Mouse (Mus musculus) limb, embryonic 15.5 days (tissue): ENCODE results near the gene Gm49325. TPM values are rescaled to one million over a fixed set of nuclear protein-coding genes. Genes with fewer than 3 reads are reported as not detected.

Source experiments
- ATAC-seq: fragments of 200-750 bp; cut with Nextera tagmentation; 2 replicates; pipeline ENCODE4 v1.8.0; 2017; ENCODE audit warnings: low read depth, moderate TSS enrichment; ENCODE audit not compliant: insufficient number of reproducible peaks, low FRiP score, low TSS enrichment
- H3K27ac ChIP-seq: fragments of 300-500 bp; sonication (generic); 2 replicates; pipeline ENCODE4 v1.5.1; 2015; ENCODE audit warnings: moderate library complexity, mild to moderate bottlenecking, inconsistent platforms
- H3K27me3 ChIP-seq: fragments of 300-500 bp; sonication (generic); 2 replicates; pipeline ENCODE4 v1.6.1; 2015; ENCODE audit warnings: inconsistent platforms
- H3K36me3 ChIP-seq: fragments of 300-500 bp; sonication (generic); 2 replicates; pipeline ENCODE4 v1.6.1; 2015; ENCODE audit warnings: inconsistent platforms
- H3K4me1 ChIP-seq: fragments of 300-500 bp; sonication (generic); 2 replicates; pipeline ENCODE4 v1.6.1; 2015; ENCODE audit warnings: inconsistent platforms
- H3K4me2 ChIP-seq: fragments of 300-500 bp; sonication (generic); 2 replicates; pipeline ENCODE4 v1.6.1; 2015; ENCODE audit warnings: mild to moderate bottlenecking, inconsistent platforms
- H3K4me3 ChIP-seq: fragments of 300-500 bp; sonication (generic); 2 replicates; pipeline ENCODE4 v1.5.1; 2015; ENCODE audit warnings: mild to moderate bottlenecking, inconsistent platforms
- H3K9ac ChIP-seq: fragments of 300-500 bp; sonication (generic); 2 replicates; pipeline ENCODE4 v1.6.1; 2015; ENCODE audit warnings: inconsistent platforms
- H3K9me3 ChIP-seq: fragments of 300-500 bp; sonication (generic); 2 replicates; pipeline ENCODE4 v1.6.1; 2016; ENCODE audit warnings: inconsistent platforms
- WGBS: fragments of 180-500 bp; shearing (Covaris S2); methylation state at CpG from one replicate; pipeline ENCODE4 v1.1.7; 2015; 5-methylcytosine and 5-hydroxymethylcytosine counted together
- polyA plus RNA-seq: library from polyadenylated mRNA; unstranded; fragments of >200 nt; fragmentation: Nextera tagmentation; extraction: Ambion mirVana; gene quantifications from 2 replicates; pipeline ENCODE4 v1.2.1, GENCODE M21; 2015

Gene Gm49325
- polyA plus RNA-seq, 1 experiment from 2014 or later, result 1.3 TPM

- WGBS, result 91% methylated on average over 9 of the region's 9 CpGs
- no peak overlapping the region for H3K9ac ChIP-seq
Measured at GRCm38 (mm10) chr10:77616166-77616565, 10.2 kb downstream of the Gm49325 start.

GRCm38 (mm10) chr10:77616926-77617325, 10.9 kb downstream of the Gm49325 start:
- Histone ChIP-seq H3K36me3 (peaks cover 65% of the 10 kb centered on the region), H3K4me1 (peaks cover 6% of the 10 kb centered on the region; the same call in 1 of the 2 replicates), H3K4me3 (no peak overlapping the region), H3K4me2 (no peak overlapping the region), H3K9ac (no peak overlapping the region), H3K27me3 (no peaks in the 10 kb centered on the region), H3K9me3 (no peaks in the 10 kb centered on the region), H3K27ac (no peak overlapping the region)
- 92% methylated on average over 7 of the region's 7 CpGs for WGBS
- no peak for ATAC-seq

More at GRCm38 (mm10) chr10:77616166-77616565, 10.2 kb downstream of the Gm49325 start:
- Histone ChIP-seq H3K36me3 (peaks cover 73% of the 10 kb centered on the region), H3K27me3 (no peaks in the 10 kb centered on the region), H3K4me2 (no peak overlapping the region), H3K9me3 (no peaks in the 10 kb centered on the region), H3K4me1 (no peaks in the 10 kb centered on the region), H3K27ac (no peak overlapping the region), H3K4me3 (no peak overlapping the region)
- no peak for ATAC-seq

GRCm38 (mm10) chr10:77621546-77621945, 15.5 kb downstream of the Gm49325 start:
- Histone ChIP-seq H3K4me3 (peak overlapping the region; percentile 97), H3K36me3 (peaks cover 25% of the 10 kb centered on the region), H3K4me1 (peaks cover 35% of the 10 kb centered on the region), H3K9ac (peak overlapping the region; percentile 98), H3K9me3 (no peaks in the 10 kb centered on the region), H3K27me3 (no peaks in the 10 kb centered on the region), H3K4me2 (peak overlapping the region; percentile 47), H3K27ac (peak overlapping the region; percentile 94)
- ATAC-seq, result no peak
- WGBS, result 78% methylated on average over 8 of the region's 8 CpGs

- H3K27ac ChIP-seq, result peak within 1 kb of the TSS; percentile 94
- H3K4me2 ChIP-seq, result peak within 1 kb of the TSS; percentile 47
- peak; percentile 87 for ATAC-seq
- peak within 1 kb of the TSS; percentile 97 for H3K4me3 ChIP-seq
- no peaks in the 10 kb centered on the region for H3K27me3 ChIP-seq
- no peaks in the 10 kb centered on the region for H3K9me3 ChIP-seq
- H3K4me1 ChIP-seq, result peaks cover 35% of the 10 kb centered on the region
- peaks cover 18% of the 10 kb centered on the region for H3K36me3 ChIP-seq
- peak within 1 kb of the TSS; percentile 98 for H3K9ac ChIP-seq
- WGBS, result under 1% methylated on average over 96 of the region's 96 CpGs
Measured at GRCm38 (mm10) chr10:77622055-77622988, 16.3 kb downstream of the Gm49325 start, which contains the start of gene Ube2g2. Ube2g2 (plus strand) TSS chr10:77622275.

- ATAC-seq, result 0 out of 2 replicates have a peak, but pooled peaks have one; percentile 50
- H3K4me2 ChIP-seq, result peak overlapping the region; percentile 47
- no peaks in the 10 kb centered on the region for H3K27me3 ChIP-seq
- H3K36me3 ChIP-seq, result peaks cover 11% of the 10 kb centered on the region
- peak overlapping the region; percentile 94 for H3K27ac ChIP-seq
- H3K4me1 ChIP-seq, result peaks cover 35% of the 10 kb centered on the region
- WGBS, result 4% methylated on average over 8 of the region's 8 CpGs
- H3K9ac ChIP-seq, result peak overlapping the region; percentile 98
- no peaks in the 10 kb centered on the region for H3K9me3 ChIP-seq
- H3K4me3 ChIP-seq, result peak overlapping the region; percentile 97
Measured at GRCm38 (mm10) chr10:77623069-77623492, 17.1 kb downstream of the Gm49325 start.

GRCm38 (mm10) chr10:77623639-77624400, 17.8 kb downstream of the Gm49325 start:
- Histone ChIP-seq H3K4me1 (peaks cover 35% of the 10 kb centered on the region), H3K4me3 (peak overlapping the region; percentile 97), H3K27ac (peak overlapping the region; percentile 94), H3K4me2 (peak overlapping the region; percentile 47), H3K9ac (no peak overlapping the region), H3K9me3 (no peaks in the 10 kb centered on the region), H3K36me3 (peaks cover 6% of the 10 kb centered on the region), H3K27me3 (no peaks in the 10 kb centered on the region)
- WGBS, result 89% methylated on average over 10 of the region's 10 CpGs
- ATAC-seq, result no peak

GRCm38 (mm10) chr10:77624570-77624995, 18.6 kb downstream of the Gm49325 start:
- Histone ChIP-seq H3K4me3 (0 out of 2 replicates have a peak overlapping the region, but pooled peaks have one; percentile 97), H3K9me3 (no peaks in the 10 kb centered on the region), H3K4me2 (0 out of 2 replicates have a peak overlapping the region, but pooled peaks have one; percentile 47), H3K27ac (peak overlapping the region; percentile 76), H3K9ac (no peak overlapping the region), H3K4me1 (peaks cover 35% of the 10 kb centered on the region), H3K36me3 (peaks cover 6% of the 10 kb centered on the region; the same call in 1 of the 2 replicates), H3K27me3 (no peaks in the 10 kb centered on the region)
- 46% methylated on average over 7 of the region's 7 CpGs for WGBS
- ATAC-seq, result no peak

GRCm38 (mm10) chr10:77626036-77626435, 20.0 kb downstream of the Gm49325 start:
- H3K9me3 ChIP-seq, result no peaks in the 10 kb centered on the region
- H3K36me3 ChIP-seq, result peaks cover 3% of the 10 kb centered on the region; the same call in 1 of the 2 replicates
- no peaks in the 10 kb centered on the region for H3K27me3 ChIP-seq
- no peak overlapping the region for H3K4me2 ChIP-seq
- ATAC-seq, result no peak
- 0 out of 2 replicates have a peak overlapping the region, but pooled peaks have one; percentile 7 for H3K27ac ChIP-seq
- no peak overlapping the region for H3K9ac ChIP-seq
- H3K4me1 ChIP-seq, result peaks cover 35% of the 10 kb centered on the region
- 80% methylated on average over 7 of the region's 7 CpGs for WGBS
- no peak overlapping the region for H3K4me3 ChIP-seq

- H3K9me3 ChIP-seq, result no peaks in the 10 kb centered on the region
- H3K36me3 ChIP-seq, result peaks cover 8% of the 10 kb centered on the region
- no peak overlapping the region for H3K9ac ChIP-seq
- WGBS, result 83% methylated on average over 7 of the region's 7 CpGs
- H3K4me3 ChIP-seq, result no peak overlapping the region
- peaks cover 33% of the 10 kb centered on the region for H3K4me1 ChIP-seq
- ATAC-seq, result no peak
- H3K27ac ChIP-seq, result no peak overlapping the region
- no peaks in the 10 kb centered on the region for H3K27me3 ChIP-seq
- no peak overlapping the region for H3K4me2 ChIP-seq
Measured at GRCm38 (mm10) chr10:77626591-77626990, 20.6 kb downstream of the Gm49325 start.

GRCm38 (mm10) chr10:77627497-77627896, 21.5 kb downstream of the Gm49325 start:
- Histone ChIP-seq H3K4me2 (no peak overlapping the region), H3K27me3 (no peaks in the 10 kb centered on the region), H3K9me3 (no peaks in the 10 kb centered on the region), H3K9ac (no peak overlapping the region), H3K4me1 (peaks cover 29% of the 10 kb centered on the region), H3K27ac (no peak overlapping the region), H3K36me3 (peaks cover 13% of the 10 kb centered on the region), H3K4me3 (no peak overlapping the region)
- WGBS, result 55% methylated on average over 2 of the region's 2 CpGs
- no peak for ATAC-seq

GRCm38 (mm10) chr10:77629163-77629562, 23.2 kb downstream of the Gm49325 start:
- no peaks in the 10 kb centered on the region for H3K27me3 ChIP-seq
- ATAC-seq, result no peak
- H3K4me2 ChIP-seq, result no peak overlapping the region
- H3K36me3 ChIP-seq, result peaks cover 26% of the 10 kb centered on the region
- no peak overlapping the region for H3K4me3 ChIP-seq
- H3K9ac ChIP-seq, result no peak overlapping the region
- no peak overlapping the region for H3K27ac ChIP-seq
- peaks cover 24% of the 10 kb centered on the region for H3K4me1 ChIP-seq
- WGBS, result 79% methylated on average over 3 of the region's 3 CpGs
- no peaks in the 10 kb centered on the region for H3K9me3 ChIP-seq
